In the genomic region with DNA sequence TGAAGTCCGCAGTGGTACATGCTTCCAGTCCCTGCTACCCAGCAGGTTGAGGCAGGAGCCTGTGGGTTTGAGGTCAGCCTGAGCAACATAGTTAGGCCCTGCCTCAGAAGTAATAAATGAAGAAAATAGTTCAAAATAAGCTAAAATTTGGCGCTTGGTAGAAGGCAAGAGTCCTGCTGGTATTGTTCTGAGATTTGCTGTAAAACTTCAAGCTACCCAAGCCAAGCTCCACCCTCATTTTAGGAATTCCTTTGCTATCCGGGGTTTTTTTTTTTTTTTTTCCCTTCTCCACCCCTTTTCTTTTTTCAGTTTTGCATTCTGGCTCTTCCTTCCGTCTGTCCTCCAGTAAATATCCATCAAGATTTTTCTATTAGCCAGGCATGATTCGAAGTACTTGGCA, we compare ENCODE assay signal across 14 mouse cellular contexts. TPM values are rescaled to one million over a fixed set of nuclear protein-coding genes. Genes with fewer than 3 reads are reported as not detected.
DNase-seq lines count a peak whose midpoint lies in the region; ATAC-seq and TF ChIP-seq lines count a peak whose summit lies in the region.
"Had no signal": no experiment of that assay in that cellular context is flagged by ENCODE, and none has a peak within 500 bp of the region (broad histone marks: within the 10 kb centered on the region; RNA-seq: fewer than 3 reads in every experiment).

No protein-coding gene starts in this region.

- no peak overlapping the region for H3K4me2 ChIP-seq in kidney, postnatal 0 days (ENCODE audit: low read length)
- H3K4me2 ChIP-seq in neural tube, embryonic 13.5 days: no peak overlapping the region
- no peak overlapping the region for H3K4me2 ChIP-seq in neural tube, embryonic 15.5 days

- 0 out of 2 replicates have a peak, but pooled peaks cover 3% of the 10 kb centered on the region for H3K4me1 ChIP-seq in kidney, postnatal 0 days (replicated peaks; ENCODE audit: insufficient read depth, low read length)
- H3K4me1 ChIP-seq in neural tube, embryonic 13.5 days (replicated peaks): peaks cover 7% of the 10 kb centered on the region; the same call in 1 of the 2 replicates
- H3K4me1 ChIP-seq in neural tube, embryonic 15.5 days: peaks cover 10% of the 10 kb centered on the region; the same call in 1 of the 2 replicates

- H3K36me3 ChIP-seq in kidney, postnatal 0 days (ENCODE audit: insufficient read depth, low read length): no peaks in the 10 kb centered on the region
- no peaks in the 10 kb centered on the region for H3K36me3 ChIP-seq in neural tube, embryonic 13.5 days
- H3K36me3 ChIP-seq in neural tube, embryonic 15.5 days: no peaks in the 10 kb centered on the region
- H3K36me3 ChIP-seq: midbrain, embryonic 10.5 days had no signal

- intact Hi-C loops in gastrocnemius, adult 2 months (cut with DNase I): no loop called here

- 65% methylated on average over 5 of the region's 5 CpGs for WGBS in kidney, postnatal 0 days
- WGBS in neural tube, embryonic 13.5 days: 84% methylated on average over 5 of the region's 5 CpGs
- WGBS in neural tube, embryonic 15.5 days: 81% methylated on average over 5 of the region's 5 CpGs

- peak overlapping the region; percentile 72 for H3K27ac ChIP-seq in gastrocnemius, adult 2 months
- peak overlapping the region; percentile 31; the same call in 1 of the 2 replicates for H3K27ac ChIP-seq in kidney, postnatal 0 days
- H3K27ac ChIP-seq in neural tube, embryonic 13.5 days (replicated peaks): 0 out of 2 replicates have a peak overlapping the region, but pooled peaks have one; percentile 33
- H3K27ac ChIP-seq in neural tube, embryonic 15.5 days (replicated peaks): no peak overlapping the region
- H3K27ac ChIP-seq: hindbrain, postnatal 0 days; liver, embryonic 14.5 days; midbrain, embryonic 10.5 days had no signal

- no peaks in the 10 kb centered on the region for H3K9me3 ChIP-seq in kidney, postnatal 0 days (replicated peaks; ENCODE audit: low read length)
- no peaks in the 10 kb centered on the region for H3K9me3 ChIP-seq in neural tube, embryonic 13.5 days
- no peaks in the 10 kb centered on the region for H3K9me3 ChIP-seq in neural tube, embryonic 15.5 days (replicated peaks)
- H3K9me3 ChIP-seq: midbrain, embryonic 10.5 days had no signal

- H3K9ac ChIP-seq in kidney, postnatal 0 days (ENCODE audit: low read depth, low read length): no peak overlapping the region
- H3K9ac ChIP-seq in neural tube, embryonic 13.5 days: no peak overlapping the region
- H3K9ac ChIP-seq in neural tube, embryonic 15.5 days (replicated peaks): no peak overlapping the region
- H3K9ac ChIP-seq: liver, embryonic 14.5 days had no signal

- ATAC-seq in kidney, postnatal 0 days (replicated peaks; ENCODE audit: low FRiP score, low read depth): no peak
- no peak for ATAC-seq in neural tube, embryonic 13.5 days (ENCODE audit: low read depth)
- ATAC-seq in neural tube, embryonic 15.5 days (ENCODE audit: low FRiP score): no peak
- no peak for ATAC-seq in inflammation-experienced regulatory T-cells, adult 6 months
- ATAC-seq: hindbrain, postnatal 0 days had no signal

- H3K4me3 ChIP-seq in gastrocnemius, adult 2 months: no peak overlapping the region
- no peak overlapping the region for H3K4me3 ChIP-seq in kidney, postnatal 0 days (replicated peaks; ENCODE audit: low read depth, low read length)
- no peak overlapping the region for H3K4me3 ChIP-seq in neural tube, embryonic 13.5 days
- no peak overlapping the region for H3K4me3 ChIP-seq in neural tube, embryonic 15.5 days (replicated peaks)
- H3K4me3 ChIP-seq: midbrain, embryonic 10.5 days had no signal

- H3K27me3 ChIP-seq in kidney, postnatal 0 days (ENCODE audit: insufficient read depth, low read length): no peaks in the 10 kb centered on the region
- H3K27me3 ChIP-seq in neural tube, embryonic 13.5 days: no peaks in the 10 kb centered on the region
- H3K27me3 ChIP-seq in neural tube, embryonic 15.5 days (replicated peaks): no peaks in the 10 kb centered on the region

- no peak for DNase-seq in gastrocnemius, adult 2 months
- DNase-seq in gastrocnemius, postnatal 10 days: no peak
- peak; percentile 68 for DNase-seq in kidney, postnatal 0 days (ENCODE audit: low spot score)
- no peak for DNase-seq in kidney, postnatal 25 days
- no peak for DNase-seq in spleen, postnatal 10 days (ENCODE audit: low spot score in 2 of 2)
- DNase-seq: adrenal gland, adult 2 months; cerebellum, adult 9-11 months; thymus, adult 2 months had no signal

- no peak for TF ChIP-seq CTCF in gastrocnemius, adult 2 months (IDR thresholded peaks at IDR 0.05)
- no peak for TF ChIP-seq CTCF in kidney, postnatal 0 days (IDR thresholded peaks at IDR 0.05; ENCODE audit: low read depth)

RNA-seq across cellular contexts. Expression of gene Gab1, which starts 15.7 kb away (rescaled TPM):
- 10 to 100 TPM; 11.7 to 14.3 TPM for total RNA-seq in gastrocnemius, adult 2 months (2021)
- total RNA-seq in gastrocnemius, postnatal 10 days (2021): 10 to 100 TPM; 20.0 to 23.0 TPM
- 14.1 and 14.9 TPM in 2 replicates for polyA plus RNA-seq in kidney, postnatal 0 days (2015; fragmentation: Nextera tagmentation; extraction: Ambion mirVana)
- polyA plus RNA-seq in neural tube, embryonic 13.5 days (2015; fragmentation: Nextera tagmentation; extraction: Ambion mirVana): 12.8 and 14.2 TPM in 2 replicates
- 9.6 and 11.4 TPM in 2 replicates for polyA plus RNA-seq in neural tube, embryonic 15.5 days (2015; fragmentation: Nextera tagmentation; extraction: Ambion mirVana)
- polyA plus RNA-seq in inflammation-experienced regulatory T-cells, adult 6 months (2017; shearing (Covaris generic)): not detected

Comparison
In these comparisons a context has a peak if more than half of its experiments do, and no peak if none do; other contexts are left out.
1. RNA of gene Gab1, which starts 15.7 kb away (polyA plus RNA-seq): 14.1 to 14.9 TPM in kidney, postnatal 0 days, 12.8 to 14.2 TPM in neural tube, embryonic 13.5 days and 9.6 to 11.4 TPM in neural tube, embryonic 15.5 days; not detected in inflammation-experienced regulatory T-cells, adult 6 months; every median in the first group is over 10 times any median in the second.